Mouse (Mus musculus): ENCODE results near the gene Tnfaip8l2. TPM values are rescaled to one million over a fixed set of nuclear protein-coding genes. Genes with fewer than 3 reads are reported as not detected.

The Tnfaip8l2 gene
- polyA plus RNA-seq, 2 experiments, result 4.9 to 6.1 TPM

DNA sequence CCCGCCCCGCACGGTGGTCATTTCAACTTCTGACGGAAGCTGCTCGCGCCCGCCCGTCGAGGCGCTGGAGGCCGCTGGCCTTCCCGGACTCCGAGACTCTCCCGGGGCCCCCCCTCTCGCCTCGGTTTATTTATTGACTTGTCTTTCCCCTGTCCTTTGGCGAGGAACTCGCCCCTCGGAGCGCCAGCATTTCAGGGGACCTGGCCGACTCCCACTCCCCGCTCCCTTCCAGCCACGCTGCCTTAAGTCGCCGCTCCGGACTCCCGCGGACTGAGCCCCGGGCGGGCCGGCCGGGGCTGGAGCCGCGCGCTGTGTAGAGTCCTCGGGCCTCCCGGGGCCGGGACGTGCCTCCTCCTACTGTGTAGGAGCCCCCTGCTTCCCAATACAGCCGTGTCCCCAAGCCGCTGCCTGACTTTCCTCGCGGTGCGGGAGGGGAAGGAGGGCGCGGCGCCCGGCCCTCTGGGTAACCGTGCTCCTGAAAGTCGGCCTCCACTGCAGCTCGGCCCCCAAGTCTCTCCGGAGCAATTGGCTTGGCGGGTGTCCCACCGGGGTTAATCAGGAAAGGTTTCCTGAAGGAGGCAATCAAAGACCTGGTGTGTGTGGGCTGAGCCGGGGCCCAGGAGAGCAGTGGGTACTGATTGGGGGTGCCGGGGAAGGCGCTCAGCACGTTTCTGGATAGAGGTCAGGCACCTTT, 31.2 kb upstream of the Tnfaip8l2 start:
- H3K36me3 ChIP-seq (replicated peaks; ENCODE audit: control insufficient read depth, insufficient read depth, low read depth), result no peaks in the 10 kb centered on the region
- peak overlapping the region; percentile 52 for H3K4me2 ChIP-seq (ENCODE audit: low read depth)
- peaks cover 52% of the 10 kb centered on the region for H3K27me3 ChIP-seq (ENCODE audit: control insufficient read depth, insufficient read depth, low read length)
- H3K9me3 ChIP-seq (ENCODE audit: control insufficient read depth, low read length), result no peaks in the 10 kb centered on the region
- no peak overlapping the region for H3K27ac ChIP-seq
- peak overlapping the region in 1 of 2 experiments; percentile 40; a peak in 2 of 4 replicates for H3K4me3 ChIP-seq (ENCODE audit: insufficient read depth in 1 of 2, low read depth in 2 of 2, low read length in 2 of 2)
- no peak for DNase-seq (ENCODE audit: low read depth in 3 of 3, low spot score in 3 of 3)
- ATAC-seq (ENCODE audit: insufficient read depth), result no peak
- TF ChIP-seq EP300 (IDR thresholded peaks at IDR 0.05; ENCODE audit: low read depth) (no peak), CTCF (IDR thresholded peaks at IDR 0.05; ENCODE audit: low read depth) (no peak)
- no peak overlapping the region for H3K9ac ChIP-seq (replicated peaks)
- WGBS (ENCODE audit: insufficient replicate concordance), result 4% methylated on average over 58 of the region's 58 CpGs
- no peaks in the 10 kb centered on the region for H3K4me1 ChIP-seq (replicated peaks; ENCODE audit: control insufficient read depth in 2 of 2, insufficient read depth in 2 of 2, low read length in 1 of 2)

DNA sequence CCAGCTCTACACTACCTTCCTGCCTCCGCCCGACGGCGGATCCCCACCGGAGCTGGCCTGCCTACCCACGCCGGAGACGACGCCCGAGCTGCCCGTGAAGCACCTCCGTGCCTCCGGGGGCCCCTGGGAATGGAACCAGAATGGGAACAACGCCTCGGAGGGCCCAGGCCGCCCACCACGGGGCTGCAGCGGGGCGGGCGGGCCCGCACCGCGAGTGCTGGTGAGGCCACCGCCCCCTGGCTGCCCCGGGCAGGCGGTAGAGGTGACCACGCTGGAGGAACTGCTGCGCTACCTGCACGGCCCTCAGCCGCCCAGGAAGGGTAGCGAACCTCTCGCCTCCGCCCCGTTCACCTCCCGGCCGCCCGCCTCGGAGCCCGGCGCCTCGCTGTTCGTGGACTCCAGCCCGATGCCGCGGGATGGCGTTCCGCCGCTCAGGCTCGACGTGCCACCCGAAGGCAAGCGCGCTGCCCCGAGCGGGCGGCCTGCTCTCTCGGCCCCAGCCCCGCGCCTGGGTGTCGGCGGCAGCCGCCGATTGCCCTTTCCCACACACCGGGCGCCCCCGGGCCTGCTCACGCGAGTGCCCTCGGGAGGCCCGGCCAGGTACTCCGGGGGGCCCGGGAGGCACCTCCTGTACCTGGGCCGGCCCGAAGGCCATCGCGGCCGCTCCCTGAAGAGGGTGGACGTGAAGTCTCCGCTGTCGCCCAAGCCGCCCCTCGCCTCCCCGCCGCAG, 30.5 kb upstream of the Tnfaip8l2 start:
- Histone ChIP-seq H3K9ac (replicated peaks) (no peak overlapping the region), H3K4me2 (ENCODE audit: low read depth) (no peak overlapping the region), H3K4me3 (ENCODE audit: insufficient read depth in 1 of 2, low read depth in 2 of 2, low read length in 2 of 2) (no peak overlapping the region), H3K27me3 (ENCODE audit: control insufficient read depth, insufficient read depth, low read length) (peaks cover 52% of the 10 kb centered on the region), H3K36me3 (replicated peaks; ENCODE audit: control insufficient read depth, insufficient read depth, low read depth) (no peaks in the 10 kb centered on the region), H3K9me3 (ENCODE audit: control insufficient read depth, low read length) (no peaks in the 10 kb centered on the region), H3K27ac (no peak overlapping the region), H3K4me1 (replicated peaks; ENCODE audit: control insufficient read depth in 2 of 2, insufficient read depth in 2 of 2, low read length in 1 of 2) (no peaks in the 10 kb centered on the region)
- DNase-seq (ENCODE audit: low read depth in 3 of 3, low spot score in 3 of 3), result no peak
- ATAC-seq (ENCODE audit: insufficient read depth), result no peak
- WGBS (ENCODE audit: insufficient replicate concordance), result 13% methylated on average over 79 of the region's 84 CpGs
- TF ChIP-seq CTCF (IDR thresholded peaks at IDR 0.05; ENCODE audit: low read depth) (no peak), EP300 (IDR thresholded peaks at IDR 0.05; ENCODE audit: low read depth) (no peak)

DNA sequence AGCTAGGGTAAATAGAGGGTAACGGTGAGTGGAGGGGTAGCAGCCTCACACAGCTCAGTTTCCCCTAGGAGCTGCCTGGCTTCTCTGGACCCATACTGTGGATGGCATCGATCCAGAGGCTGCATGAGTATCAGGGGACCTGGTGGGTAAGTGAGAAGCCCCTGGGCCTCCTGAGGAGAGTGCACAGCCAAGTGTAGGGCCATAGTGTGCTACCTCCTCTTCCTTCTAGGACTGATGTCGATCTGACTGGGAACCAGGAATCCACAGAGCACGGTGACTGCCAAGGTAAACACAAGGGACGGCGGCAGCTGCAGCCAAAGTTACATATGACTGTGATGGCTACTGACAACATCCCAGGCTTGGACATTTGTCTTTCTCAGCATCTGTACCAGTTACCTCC, 28.9 kb upstream of the Tnfaip8l2 start:
- Histone ChIP-seq H3K36me3 (replicated peaks; ENCODE audit: control insufficient read depth, insufficient read depth, low read depth) (no peaks in the 10 kb centered on the region), H3K27me3 (ENCODE audit: control insufficient read depth, insufficient read depth, low read length) (peaks cover 52% of the 10 kb centered on the region), H3K4me1 (replicated peaks; ENCODE audit: control insufficient read depth in 2 of 2, insufficient read depth in 2 of 2, low read length in 1 of 2) (no peaks in the 10 kb centered on the region), H3K27ac (no peak overlapping the region), H3K9me3 (ENCODE audit: control insufficient read depth, low read length) (no peaks in the 10 kb centered on the region), H3K9ac (replicated peaks) (no peak overlapping the region), H3K4me3 (ENCODE audit: insufficient read depth in 1 of 2, low read depth in 2 of 2, low read length in 2 of 2) (no peak overlapping the region), H3K4me2 (ENCODE audit: low read depth) (no peak overlapping the region)
- ATAC-seq (ENCODE audit: insufficient read depth), result no peak
- DNase-seq (ENCODE audit: low read depth in 3 of 3, low spot score in 3 of 3), result no peak
- TF ChIP-seq CTCF (IDR thresholded peaks at IDR 0.05; ENCODE audit: low read depth) (no peak), EP300 (IDR thresholded peaks at IDR 0.05; ENCODE audit: low read depth) (no peak)
- 79% methylated on average over 6 of the region's 6 CpGs for WGBS (ENCODE audit: insufficient replicate concordance)

DNA sequence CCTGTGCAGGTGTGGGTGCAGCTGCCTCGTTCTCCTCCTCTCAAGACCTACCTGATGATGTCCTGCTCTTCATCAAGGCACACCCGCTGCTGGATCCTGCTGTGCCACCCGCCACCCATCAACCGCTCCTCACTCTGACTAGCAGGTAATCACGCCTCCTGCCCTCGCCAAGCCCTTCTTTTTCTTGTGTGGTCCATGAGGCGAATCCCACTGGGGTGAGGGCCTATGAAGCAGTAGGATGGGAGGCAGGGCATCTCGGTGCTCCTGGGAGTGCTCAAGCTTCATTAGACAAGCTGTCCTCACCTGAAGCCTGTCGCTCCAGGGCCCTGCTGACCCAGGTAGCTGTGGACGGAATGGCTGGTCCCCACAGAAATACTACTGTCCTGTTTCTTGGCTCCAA, 27.8 kb upstream of the Tnfaip8l2 start:
- no peaks in the 10 kb centered on the region for H3K9me3 ChIP-seq (ENCODE audit: control insufficient read depth, low read length)
- H3K4me1 ChIP-seq (replicated peaks; ENCODE audit: control insufficient read depth in 2 of 2, insufficient read depth in 2 of 2, low read length in 1 of 2), result no peaks in the 10 kb centered on the region
- H3K27ac ChIP-seq, result no peak overlapping the region
- ATAC-seq (ENCODE audit: insufficient read depth) (no peak), DNase-seq (ENCODE audit: low read depth in 3 of 3, low spot score in 3 of 3) (no peak)
- peaks cover 50% of the 10 kb centered on the region for H3K27me3 ChIP-seq (ENCODE audit: control insufficient read depth, insufficient read depth, low read length)
- 69% methylated on average over 10 of the region's 10 CpGs for WGBS (ENCODE audit: insufficient replicate concordance)
- H3K9ac ChIP-seq (replicated peaks), result no peak overlapping the region
- no peak overlapping the region for H3K4me3 ChIP-seq (ENCODE audit: insufficient read depth in 1 of 2, low read depth in 2 of 2, low read length in 2 of 2)
- TF ChIP-seq EP300 (IDR thresholded peaks at IDR 0.05; ENCODE audit: low read depth) (no peak), CTCF (IDR thresholded peaks at IDR 0.05; ENCODE audit: low read depth) (no peak)
- no peak overlapping the region for H3K4me2 ChIP-seq (ENCODE audit: low read depth)
- H3K36me3 ChIP-seq (replicated peaks; ENCODE audit: control insufficient read depth, insufficient read depth, low read depth), result no peaks in the 10 kb centered on the region

DNA sequence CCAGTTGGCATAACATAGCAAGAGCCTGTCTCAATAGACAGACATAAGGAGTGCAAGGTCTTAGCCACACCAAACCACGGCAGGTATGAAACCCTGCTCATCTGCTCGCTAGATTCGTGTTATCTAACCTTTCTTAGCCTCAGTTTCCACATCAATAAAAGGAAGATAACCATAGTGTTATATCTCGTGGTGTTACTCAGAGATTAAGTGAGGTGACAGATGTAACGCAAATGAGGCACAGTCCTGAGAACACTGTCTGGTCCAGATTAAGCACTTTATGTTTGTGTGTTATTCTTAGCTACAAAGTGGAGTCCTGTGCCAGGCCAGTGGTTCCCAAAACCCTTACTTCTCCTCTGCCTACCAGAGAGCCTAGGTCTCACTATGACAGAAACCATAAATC, 22.7 kb upstream of the Tnfaip8l2 start:
- no peaks in the 10 kb centered on the region for H3K36me3 ChIP-seq (replicated peaks; ENCODE audit: control insufficient read depth, insufficient read depth, low read depth)
- no peak overlapping the region for H3K27ac ChIP-seq
- peaks cover 0 to 2% of the 10 kb centered on the region in 2 experiments; a peak in 1 of 4 replicates for H3K4me1 ChIP-seq (replicated peaks; ENCODE audit: control insufficient read depth in 2 of 2, insufficient read depth in 2 of 2, low read length in 1 of 2)
- H3K27me3 ChIP-seq (ENCODE audit: control insufficient read depth, insufficient read depth, low read length), result peaks cover 34% of the 10 kb centered on the region
- H3K4me3 ChIP-seq (ENCODE audit: insufficient read depth in 1 of 2, low read depth in 2 of 2, low read length in 2 of 2), result no peak overlapping the region
- no peak overlapping the region for H3K9ac ChIP-seq (replicated peaks)
- no peak for DNase-seq (ENCODE audit: low read depth in 3 of 3, low spot score in 3 of 3)
- H3K9me3 ChIP-seq (ENCODE audit: control insufficient read depth, low read length), result no peaks in the 10 kb centered on the region
- 17% methylated on average over 5 of the region's 5 CpGs for WGBS (ENCODE audit: insufficient replicate concordance)
- no peak overlapping the region for H3K4me2 ChIP-seq (ENCODE audit: low read depth)
- no peak for ATAC-seq (ENCODE audit: insufficient read depth)
- TF ChIP-seq EP300 (IDR thresholded peaks at IDR 0.05; ENCODE audit: low read depth) (0 out of 2 replicates have a peak, but pooled peaks have one; percentile 7), CTCF (IDR thresholded peaks at IDR 0.05; ENCODE audit: low read depth) (no peak)

All from liver, embryonic 14.5 days (tissue).